Mouse (Mus musculus) CH12.LX (cell line): ENCODE measurements around the gene Sdr9c7. TPM values are rescaled to one million over a fixed set of nuclear protein-coding genes. Genes with fewer than 3 reads are reported as not detected.

Experiments
- DNase-seq: peaks from one replicate; pipeline ENCODE4 v3.0.0-alpha.2; 2013; ENCODE audit errors: extremely low read depth
- H3K27ac ChIP-seq: 2 replicates; pipeline ENCODE4 v1.5.1; 2012; ENCODE audit warnings: low read depth, mild to moderate bottlenecking, control low read depth, moderate library complexity; ENCODE audit not compliant: insufficient read depth
- H3K27me3 ChIP-seq: replicated peaks from 2 replicates; pipeline ENCODE3; 2012; ENCODE audit warnings: inconsistent platforms
- H3K36me3 ChIP-seq, 2 experiments: replicated peaks in 1 of 2; 2 replicates each; pipeline versions ENCODE3 to v1.6.1; 2012; ENCODE audit warnings: inconsistent platforms in 1 of 2, low read length in 1 of 2, mild to moderate bottlenecking in 1 of 2, mixed read lengths in 1 of 2, moderate library complexity in 1 of 2; ENCODE audit not compliant: control insufficient read depth in 1 of 2, insufficient read depth in 1 of 2
- H3K4me1 ChIP-seq, 2 experiments: 2 replicates each; pipeline ENCODE4 v1.6.1; 2012; ENCODE audit warnings: inconsistent platforms in 1 of 2, moderate library complexity in 1 of 2; ENCODE audit not compliant: insufficient read depth in 2 of 2, control insufficient read depth in 1 of 2
- H3K4me2 ChIP-seq: 2 replicates; pipeline ENCODE4 v1.6.1; 2012; ENCODE audit warnings: low read depth, mild to moderate bottlenecking, control low read depth; ENCODE audit not compliant: poor library complexity, insufficient read depth, severe bottlenecking
- H3K4me3 ChIP-seq, 3 experiments: fragments of 150-350 bp in 1 of 3; sonication (generic) in 1 of 3; replicated peaks in 1 of 3; 2 replicates each; pipeline versions ENCODE3 to v1.5.1; 2011 to 2012; ENCODE audit warnings: low read depth in 2 of 3, low read length in 2 of 3, mild to moderate bottlenecking in 2 of 3, moderate library complexity in 2 of 3, control low read depth in 1 of 3, improper control_type of control experiment in 1 of 3, inconsistent platforms in 1 of 3, mixed read lengths in 1 of 3; ENCODE audit not compliant: poor library complexity in 1 of 3
- H3K79me2 ChIP-seq: replicated peaks from 2 replicates; pipeline ENCODE4 v1.6.1; 2012; ENCODE audit warnings: mild to moderate bottlenecking, moderate library complexity; ENCODE audit not compliant: control insufficient read depth, poor library complexity, insufficient read depth, severe bottlenecking; ENCODE audit errors: extremely low read depth
- H3K9ac ChIP-seq: 2 replicates; pipeline ENCODE4 v1.6.1; 2012; ENCODE audit warnings: low read depth, mild to moderate bottlenecking, control low read depth, moderate library complexity; ENCODE audit not compliant: insufficient read depth
- H3K9me3 ChIP-seq: replicated peaks from 2 replicates; pipeline ENCODE3; 2012; ENCODE audit warnings: low read length, inconsistent platforms, mixed read lengths
- BHLHE40 ChIP-seq: IDR thresholded peaks from 2 replicates; pipeline ENCODE4 v1.6.1; 2011; ENCODE audit warnings: mild to moderate bottlenecking, low read depth, low read length, improper control_type of control experiment
- CTCF ChIP-seq, 2 experiments: IDR thresholded peaks in 1 of 2; conservative IDR thresholded peaks in 1 of 2; 2 replicates each; pipeline ENCODE4 v1.5.1; 2011 to 2012; ENCODE audit warnings: low read depth in 2 of 2, low read length in 2 of 2, improper control_type of control experiment in 1 of 2, inconsistent platforms in 1 of 2, mild to moderate bottlenecking in 1 of 2, moderate library complexity in 1 of 2
- ELF1 ChIP-seq: IDR thresholded peaks from 2 replicates; pipeline ENCODE4 v1.6.1; 2014; ENCODE audit warnings: low read depth, mild to moderate bottlenecking, inconsistent platforms, low read length, improper control_type of control experiment
- EP300 ChIP-seq: IDR thresholded peaks from 2 replicates; pipeline ENCODE4 v1.6.1; 2011; ENCODE audit warnings: low read length, improper control_type of control experiment
- IRF4 ChIP-seq: IDR thresholded peaks from 2 replicates; pipeline ENCODE4 v1.6.1; 2014; ENCODE audit warnings: low read depth, mild to moderate bottlenecking, inconsistent platforms, low read length, improper control_type of control experiment
- JUN ChIP-seq: IDR thresholded peaks from 2 replicates; pipeline ENCODE4 v1.6.1; 2011; ENCODE audit warnings: low read depth, mild to moderate bottlenecking, low read length, improper control_type of control experiment, moderate library complexity; ENCODE audit not compliant: insufficient read depth
- JUND ChIP-seq: conservative IDR thresholded peaks from 2 replicates; pipeline ENCODE4 v1.6.1; 2011; ENCODE audit warnings: low read depth, low read length, improper control_type of control experiment
- MAFK ChIP-seq: IDR thresholded peaks from 2 replicates; pipeline ENCODE4 v1.6.1; 2011; ENCODE audit warnings: low read length, improper control_type of control experiment; ENCODE audit not compliant: insufficient replicate concordance
- MXI1 ChIP-seq: IDR thresholded peaks from 2 replicates; pipeline ENCODE4 v1.6.1; 2011; ENCODE audit warnings: mild to moderate bottlenecking, low read depth, low read length, improper control_type of control experiment
- RAD21 ChIP-seq: IDR thresholded peaks from 2 replicates; pipeline ENCODE4 v1.6.1; 2011; ENCODE audit warnings: low read depth, mild to moderate bottlenecking, low read length, improper control_type of control experiment, moderate library complexity
- USF2 ChIP-seq: conservative IDR thresholded peaks from 2 replicates; pipeline ENCODE4 v1.6.1; 2011; ENCODE audit warnings: low read depth, low read length, improper control_type of control experiment
- ZC3H11A ChIP-seq: IDR thresholded peaks from 2 replicates; pipeline ENCODE4 v1.6.1; 2012; ENCODE audit warnings: low read depth, mild to moderate bottlenecking, inconsistent platforms, low read length, improper control_type of control experiment
- ZMIZ1 ChIP-seq: IDR thresholded peaks from 2 replicates; pipeline ENCODE4 v1.6.1; 2012; ENCODE audit warnings: low read depth, mild to moderate bottlenecking, inconsistent platforms, low read length, improper control_type of control experiment
- dilution Hi-C: fragments of 300-500 bp; cut with MboI; formaldehyde crosslinking; loops from 2 replicates; pipeline ENCODE4 v1.14.3; 2020; ENCODE audit warnings: low sequenced_read_pairs; ENCODE audit not compliant: extremely low pct_unique_long_range_greater_than_20kb, extremely low pct_ligation_motif_present
- in situ Hi-C: fragments of 300-500 bp; cut with MboI; formaldehyde crosslinking; loops from 3 replicates; pipeline ENCODE4 v1.14.3; 2019; ENCODE audit warnings: low sequenced_read_pairs, low pct_ligation_motif_present, low pct_unique_long_range_greater_than_20kb, mixed read lengths
- polyA plus RNA-seq: library from polyadenylated mRNA; unstranded; fragments of >175 nt; gene quantifications from 2 replicates; pipeline ENCODE4 v1.2.1, GENCODE M21; 2012; ENCODE audit warnings: low read depth; ENCODE audit not compliant: insufficient read length
- total RNA-seq, 2 experiments: library from RNA; depleted of rRNA; stranded (reverse); fragments of 300-350 nt in 1 of 2; fragments of >200 nt in 1 of 2; gene quantifications; 2 replicates each; pipeline ENCODE4 v1.2.3; 2012 to 2014

Sdr9c7 gene
- total and polyA plus RNA-seq, 3 experiments, result not detected

DNA sequence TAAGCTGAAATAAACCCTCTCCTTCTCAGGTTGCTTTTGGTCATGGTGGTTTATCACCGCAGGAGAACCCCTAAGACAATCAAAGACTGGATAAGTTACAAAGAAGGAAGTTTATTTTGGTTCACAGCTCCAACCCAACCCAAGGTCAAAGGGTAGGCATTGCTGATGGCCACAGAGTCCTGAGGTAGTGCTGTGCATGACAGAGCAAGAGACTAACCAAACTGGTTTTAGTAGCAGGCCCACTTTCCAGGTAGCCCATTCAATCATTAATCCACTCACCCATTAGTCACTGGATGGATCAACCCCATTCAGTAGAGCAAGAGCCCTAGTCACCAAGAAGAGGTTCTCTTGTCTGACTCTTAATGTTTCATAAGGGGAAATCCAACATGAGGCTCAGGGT, 23.9 kb downstream of the Sdr9c7 start:
- Histone ChIP-seq H3K4me1 (peaks cover 8 to 12% of the 10 kb centered on the region in 2 experiments; a peak in 3 of 4 replicates), H3K79me2 (no peaks in the 10 kb centered on the region), H3K4me3 (no peak overlapping the region), H3K9ac (no peak overlapping the region), H3K27me3 (no peaks in the 10 kb centered on the region), H3K27ac (no peak overlapping the region), H3K36me3 (no peaks in the 10 kb centered on the region)
- dilution Hi-C loops, result no loop called here
- DNase-seq, result no peak
- TF ChIP-seq MXI1 (no peak), JUN (no peak), USF2 (no peak), RAD21 (no peak), ELF1 (no peak), EP300 (no peak), MAFK (no peak), IRF4 (no peak), BHLHE40 (no peak), CTCF (conservative IDR thresholded peaks at IDR 0.05 in 1 of 2, IDR thresholded peaks at IDR 0.05 in 1 of 2; ENCODE audit: low read depth in 2 of 2, low read length in 2 of 2) (no peak), ZMIZ1 (no peak), JUND (no peak)
- TF ChIP-seq, all 38 proteins: peak for 0
- in situ Hi-C loops, result no loop called here
- 0 out of 2 replicates have a peak overlapping the region, but pooled peaks have one; percentile 2 for H3K4me2 ChIP-seq
- no peaks in the 10 kb centered on the region for H3K9me3 ChIP-seq

DNA sequence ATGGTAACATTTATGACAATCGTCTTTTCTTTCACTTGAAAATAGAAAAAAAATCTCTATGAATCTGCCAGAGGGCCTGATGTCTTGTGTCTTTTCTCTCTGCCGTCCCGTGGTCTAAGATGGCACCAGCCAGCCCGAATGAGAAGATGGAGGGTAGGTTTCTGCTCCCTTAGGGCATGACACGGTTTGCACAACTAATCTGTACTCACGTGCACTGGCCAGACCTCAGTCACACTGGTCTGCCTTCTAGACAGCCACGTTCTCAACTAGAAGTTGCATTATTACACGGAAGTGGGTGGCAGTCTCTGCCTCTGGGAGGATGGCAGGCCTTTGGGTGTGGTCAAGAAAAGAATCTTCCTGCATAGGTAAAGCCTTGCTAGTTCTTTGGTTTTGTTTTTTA, 24.7 kb downstream of the Sdr9c7 start:
- Histone ChIP-seq H3K36me3 (no peaks in the 10 kb centered on the region), H3K9me3 (no peaks in the 10 kb centered on the region), H3K27me3 (no peaks in the 10 kb centered on the region), H3K4me2 (no peak overlapping the region), H3K4me1 (peaks cover 8 to 12% of the 10 kb centered on the region in 2 experiments; a peak in 3 of 4 replicates), H3K9ac (no peak overlapping the region), H3K27ac (no peak overlapping the region; the same call in 1 of the 2 replicates), H3K79me2 (no peaks in the 10 kb centered on the region), H3K4me3 (no peak overlapping the region)
- no peak for DNase-seq
- no peak for TF ChIP-seq ZC3H11A
- TF ChIP-seq BHLHE40, result peak; percentile 70
- in situ Hi-C loops (no loop called here), dilution Hi-C loops (no loop called here)
